Mouse (Mus musculus) B cell, adult 62 days (primary cell): ENCODE data around the gene Plpp6. TPM values are rescaled to one million over a fixed set of nuclear protein-coding genes. Genes with fewer than 3 reads are reported as not detected.

Experiments
- total RNA-seq: library from RNA; stranded (reverse); gene quantifications from 4 replicates; pipeline ENCODE4 v1.2.4, GENCODE M21; 2023

The Plpp6 gene
- total RNA-seq = 9.0 to 10.7 TPM (median 9.7 TPM) in 4 replicates

GRCm38 (mm10) chr19:28963842-28964551 is at the start of gene Plpp6:
Gene Plpp6, plus strand, starts transcription at chr19:28963953.

GRCm38 (mm10) chr19:28967652-28968051 is 3.9 kb downstream of the Plpp6 start, which contains the start of gene 4430402I18Rik:
Gene 4430402I18Rik, minus strand, starts transcription at chr19:28967800.

DNA sequence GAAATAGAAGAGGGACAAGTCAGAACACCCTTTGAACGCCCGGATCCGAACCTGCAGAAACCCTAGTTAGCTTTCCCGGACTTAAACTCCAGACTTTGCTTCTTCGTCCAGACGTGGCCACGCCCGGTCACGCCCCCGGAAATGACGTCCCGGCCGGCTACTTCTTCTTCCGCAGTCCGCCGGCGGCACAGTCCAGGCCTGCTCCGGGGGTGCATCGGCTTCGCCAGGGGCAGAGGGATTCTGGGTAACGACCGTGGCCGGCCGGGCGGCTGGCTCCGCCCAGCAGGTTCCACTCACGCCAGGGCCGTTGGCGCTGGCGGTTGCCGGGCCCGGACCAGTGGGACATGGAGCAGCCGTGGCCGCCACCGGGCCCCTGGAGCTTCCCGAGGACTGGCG is 26.4 kb downstream of the Plpp6 start, which contains the start of gene Cdc37l1:
TSS of gene Cdc37l1 (plus strand) at position 159 of the 396 bp plus-strand sequence.

Other genes starting within 250 kb of the Plpp6 start
- gene Slc1a1, start 128.9 kb upstream of the Plpp6 start, total RNA-seq = 0.21 TPM in 1 of 4 replicates, not detected in the others
- 0.91 to 1.4 TPM (median 1.4 TPM) in 3 of 4 replicates, not detected in the other for gene 4430402I18Rik, start 3.8 kb downstream of the Plpp6 start, total RNA-seq
- 62.8 to 74.2 TPM (median 66.2 TPM) in 4 replicates for gene Cdc37l1, start 26.4 kb downstream of the Plpp6 start, total RNA-seq
- gene Ak3, start 84.0 kb downstream of the Plpp6 start, total RNA-seq = 16.4 to 18.1 TPM (median 17.2 TPM) in 4 replicates
- 21.4 to 24.1 TPM (median 23.0 TPM) in 4 replicates for gene Rcl1, start 137.4 kb downstream of the Plpp6 start, total RNA-seq